Mouse (Mus musculus): Measurements from ENCODE around the gene Atcay. TPM values are rescaled to one million over a fixed set of nuclear protein-coding genes. Genes with fewer than 3 reads are reported as not detected.
A peak's percentile ranks its signal among the peaks of the same experiment; 100 is the strongest.

The Atcay gene
- polyA plus RNA-seq, 1 experiment: 0.60 TPM

DNA sequence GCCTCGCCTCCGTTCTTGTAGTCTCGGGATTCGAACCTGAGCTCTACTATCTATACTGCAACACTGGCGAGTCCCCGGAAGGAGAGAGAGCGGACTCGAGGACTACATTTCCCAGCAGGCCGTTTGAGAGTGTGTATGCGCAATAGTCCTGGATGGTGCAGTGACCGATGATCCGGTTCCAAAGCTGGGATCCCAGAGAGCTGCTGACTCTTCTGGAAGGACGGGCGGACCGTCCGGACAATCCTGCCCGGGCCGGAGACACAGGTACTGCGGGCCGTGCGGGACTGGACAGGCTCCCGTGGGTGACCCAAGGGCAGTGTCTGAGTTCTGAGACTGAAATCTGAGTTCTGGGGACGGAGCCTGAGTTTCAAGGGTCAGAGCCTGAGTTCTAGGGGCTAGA lies 37.4 kb upstream of the Atcay start:
- whole genome bisulfite sequencing: under 1% methylated on average over 23 of the region's 23 CpGs
- peak overlapping the region; percentile 84 for H3K27ac ChIP-seq (ENCODE audit: insufficient read depth, low read depth, low read length)

DNA sequence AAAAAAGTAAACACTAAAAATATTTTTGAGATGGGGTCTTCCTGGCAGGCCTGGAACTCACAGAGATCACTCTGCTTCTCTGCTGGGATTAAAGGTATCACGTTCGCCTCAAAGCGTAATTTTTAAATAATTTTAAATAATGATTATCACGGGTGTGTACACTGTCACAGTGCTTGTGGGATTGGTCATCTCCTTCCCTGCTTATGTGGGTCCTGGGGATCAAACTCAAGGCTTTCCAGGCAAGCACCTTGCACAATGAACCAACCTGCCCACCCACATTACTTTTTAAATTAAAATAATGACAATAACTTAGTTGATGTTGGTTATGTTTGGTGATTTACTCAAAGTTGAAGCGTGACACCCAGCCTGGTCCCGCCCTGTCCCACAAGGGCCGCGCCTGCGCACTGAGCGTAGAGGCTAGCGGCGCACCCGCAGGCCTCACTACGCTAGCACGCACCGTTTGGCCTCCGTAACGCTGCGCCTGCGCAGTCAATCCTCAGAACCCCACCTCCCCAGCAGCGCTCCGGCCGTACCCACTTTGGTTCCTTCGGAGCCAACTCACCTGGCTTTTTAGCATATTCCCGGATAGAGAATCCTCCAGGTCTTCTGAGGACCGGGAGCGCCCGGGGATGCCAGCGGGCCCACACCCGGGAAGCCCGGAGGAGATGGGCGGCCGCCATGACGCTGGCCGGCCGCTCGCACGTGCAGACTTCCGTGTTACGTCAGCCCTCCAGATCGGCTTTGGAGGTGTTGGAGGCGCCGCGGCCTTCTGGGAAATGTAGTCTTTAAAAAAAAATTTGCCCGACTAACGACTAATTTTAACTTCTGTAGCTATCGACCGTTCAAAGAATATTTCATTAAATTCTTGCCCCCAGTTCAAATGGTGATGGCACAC lies 35.8 kb upstream of the Atcay start, which contains the start of the genes Mrpl54 and Apba3:
TSS of gene Mrpl54 (minus strand) at position 724 of the 895 bp plus-strand sequence.
TSS of gene Apba3 (plus strand) at position 750 of the 895 bp plus-strand sequence.
- under 1% methylated on average over 48 of the region's 48 CpGs for WGBS

More for the DNA sequence above, 37.4 kb upstream of the Atcay start:
- peak; percentile 95 for TF ChIP-seq POLR2A (IDR thresholded peaks at IDR 0.05; ENCODE audit: low read depth, low read length)
- TF ChIP-seq CTCF (IDR thresholded peaks at IDR 0.05; ENCODE audit: extremely low read depth, insufficient read length, insufficient replicate concordance, low read depth, low read length): no peak
- Histone ChIP-seq H3K4me1 (ENCODE audit: control insufficient read depth, insufficient read depth, insufficient read length, low read length) (peaks cover 12% of the 10 kb centered on the region), H3K36me3 (ENCODE audit: control insufficient read depth, insufficient read depth, low read length) (peaks cover 28% of the 10 kb centered on the region), H3K4me3 (ENCODE audit: low read depth, low read length) (peak overlapping the region; percentile 89), H3K27me3 (ENCODE audit: control insufficient read depth, insufficient read depth, low read length) (no peaks in the 10 kb centered on the region)

DNA sequence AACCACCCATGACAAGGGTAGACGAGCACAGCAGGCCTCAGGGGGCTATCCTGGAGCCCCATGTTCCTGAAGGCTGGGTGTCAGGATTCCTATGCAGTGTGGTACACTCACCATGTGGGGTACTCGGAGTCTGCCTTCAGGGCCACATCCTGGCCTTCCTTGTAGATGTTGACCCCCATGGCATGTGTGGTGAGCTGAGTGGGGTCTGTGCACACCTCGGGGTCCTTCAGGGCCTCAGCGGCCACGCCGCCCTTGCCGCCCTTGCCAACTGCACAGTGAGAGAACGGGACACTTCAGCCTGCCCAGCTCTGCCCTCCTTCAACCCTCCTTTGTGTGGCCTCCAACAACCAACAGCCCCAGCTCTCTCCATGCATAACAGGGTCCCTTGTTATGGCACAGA lies 34.9 kb upstream of the Atcay start:
- TF ChIP-seq CTCF (IDR thresholded peaks at IDR 0.05; ENCODE audit: extremely low read depth, insufficient read length, insufficient replicate concordance, low read depth, low read length) (no peak), POLR2A (IDR thresholded peaks at IDR 0.05; ENCODE audit: low read depth, low read length) (no peak)
- H3K4me3 ChIP-seq (ENCODE audit: low read depth, low read length): no peak overlapping the region
- H3K36me3 ChIP-seq (ENCODE audit: control insufficient read depth, insufficient read depth, low read length): peaks cover 4% of the 10 kb centered on the region; the same call in 1 of the 2 replicates
- no peak overlapping the region for H3K27ac ChIP-seq (ENCODE audit: insufficient read depth, low read depth, low read length)
- peaks cover 12% of the 10 kb centered on the region for H3K4me1 ChIP-seq (ENCODE audit: control insufficient read depth, insufficient read depth, insufficient read length, low read length)
- H3K27me3 ChIP-seq (ENCODE audit: control insufficient read depth, insufficient read depth, low read length): no peaks in the 10 kb centered on the region
- WGBS: 98% methylated on average over 8 of the region's 8 CpGs

More for the DNA sequence above, 35.8 kb upstream of the Atcay start, which contains the start of the genes Mrpl54 and Apba3:
- peaks cover 12% of the 10 kb centered on the region for H3K4me1 ChIP-seq (ENCODE audit: control insufficient read depth, insufficient read depth, insufficient read length, low read length)
- peak within 1 kb of the TSS; percentile 82 for H3K27ac ChIP-seq (ENCODE audit: insufficient read depth, low read depth, low read length)
- H3K27me3 ChIP-seq (ENCODE audit: control insufficient read depth, insufficient read depth, low read length): no peaks in the 10 kb centered on the region
- peak within 1 kb of the TSS; percentile 75 for H3K4me3 ChIP-seq (ENCODE audit: low read depth, low read length)
- H3K36me3 ChIP-seq (ENCODE audit: control insufficient read depth, insufficient read depth, low read length): peaks cover 12% of the 10 kb centered on the region
- TF ChIP-seq POLR2A (IDR thresholded peaks at IDR 0.05; ENCODE audit: low read depth, low read length) (peak; percentile 30), CTCF (IDR thresholded peaks at IDR 0.05; ENCODE audit: extremely low read depth, insufficient read length, insufficient replicate concordance, low read depth, low read length) (no peak)

DNA sequence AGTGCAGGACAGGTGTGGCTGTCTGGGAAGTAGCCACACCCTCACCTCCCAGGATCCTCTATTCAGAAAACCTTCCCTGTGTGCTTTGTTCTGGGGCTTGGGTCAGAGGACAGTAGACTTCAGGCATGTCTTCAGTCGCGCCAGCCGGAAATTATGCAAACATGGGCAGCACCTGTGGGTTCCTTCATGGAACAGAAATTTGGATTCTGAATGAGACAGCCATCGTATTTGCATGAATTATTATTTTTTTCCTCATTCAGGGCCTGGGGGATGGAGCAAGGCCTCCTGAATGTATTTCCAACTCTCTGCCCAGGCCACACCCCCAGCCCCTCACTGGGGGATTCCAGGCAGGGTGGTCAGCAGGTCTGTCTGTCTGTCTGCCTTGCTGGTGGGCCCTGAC lies 30.4 kb upstream of the Atcay start:
- H3K36me3 ChIP-seq (ENCODE audit: control insufficient read depth, insufficient read depth, low read length): peaks cover 4% of the 10 kb centered on the region; the same call in 1 of the 2 replicates
- no peak overlapping the region for H3K27ac ChIP-seq (ENCODE audit: insufficient read depth, low read depth, low read length)
- 90% methylated on average over 4 of the region's 4 CpGs for WGBS
- TF ChIP-seq CTCF (IDR thresholded peaks at IDR 0.05; ENCODE audit: extremely low read depth, insufficient read length, insufficient replicate concordance, low read depth, low read length): no peak
- no peak for TF ChIP-seq POLR2A (IDR thresholded peaks at IDR 0.05; ENCODE audit: low read depth, low read length)
- peaks cover 7% of the 10 kb centered on the region for H3K27me3 ChIP-seq (ENCODE audit: control insufficient read depth, insufficient read depth, low read length)
- no peak overlapping the region for H3K4me3 ChIP-seq (ENCODE audit: low read depth, low read length)
- peaks cover 4% of the 10 kb centered on the region; the same call in 1 of the 2 replicates for H3K4me1 ChIP-seq (ENCODE audit: control insufficient read depth, insufficient read depth, insufficient read length, low read length)

DNA sequence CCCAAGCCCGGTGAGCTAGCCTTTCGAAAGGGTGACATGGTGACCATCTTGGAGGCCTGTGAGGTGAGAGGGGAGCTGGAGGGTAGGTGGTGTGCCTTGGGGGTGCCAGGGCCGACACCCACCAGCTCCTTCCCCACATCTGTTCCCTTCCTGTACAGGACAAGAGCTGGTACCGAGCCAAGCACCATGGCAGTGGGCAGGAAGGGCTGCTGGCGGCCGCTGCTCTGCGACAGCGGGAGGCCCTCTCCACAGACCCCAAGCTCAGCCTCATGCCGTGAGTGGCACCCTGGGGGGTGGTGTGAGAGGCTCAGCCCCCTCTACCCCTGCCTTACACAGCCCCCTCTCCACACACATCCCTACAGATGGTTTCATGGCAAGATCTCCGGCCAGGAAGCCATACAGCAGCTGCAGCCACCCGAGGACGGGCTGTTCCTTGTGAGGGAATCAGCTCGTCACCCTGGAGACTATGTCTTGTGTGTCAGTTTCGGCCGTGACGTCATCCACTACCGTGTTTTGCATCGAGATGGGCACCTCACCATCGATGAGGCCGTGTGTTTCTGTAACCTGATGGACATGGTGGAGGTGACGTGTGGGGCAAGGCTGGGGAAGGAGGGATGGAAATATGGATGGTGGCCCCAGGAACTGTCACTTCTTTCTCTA lies 28.7 kb upstream of the Atcay start:
- 46% methylated on average over 21 of the region's 21 CpGs for WGBS
- peaks cover 2% of the 10 kb centered on the region; the same call in 1 of the 2 replicates for H3K4me1 ChIP-seq (ENCODE audit: control insufficient read depth, insufficient read depth, insufficient read length, low read length)
- H3K27ac ChIP-seq (ENCODE audit: insufficient read depth, low read depth, low read length): no peak overlapping the region
- TF ChIP-seq CTCF (IDR thresholded peaks at IDR 0.05; ENCODE audit: extremely low read depth, insufficient read length, insufficient replicate concordance, low read depth, low read length): no peak
- peaks cover 7% of the 10 kb centered on the region for H3K27me3 ChIP-seq (ENCODE audit: control insufficient read depth, insufficient read depth, low read length)
- H3K4me3 ChIP-seq (ENCODE audit: low read depth, low read length): no peak overlapping the region
- H3K36me3 ChIP-seq (ENCODE audit: control insufficient read depth, insufficient read depth, low read length): peaks cover 3% of the 10 kb centered on the region; the same call in 1 of the 2 replicates

DNA sequence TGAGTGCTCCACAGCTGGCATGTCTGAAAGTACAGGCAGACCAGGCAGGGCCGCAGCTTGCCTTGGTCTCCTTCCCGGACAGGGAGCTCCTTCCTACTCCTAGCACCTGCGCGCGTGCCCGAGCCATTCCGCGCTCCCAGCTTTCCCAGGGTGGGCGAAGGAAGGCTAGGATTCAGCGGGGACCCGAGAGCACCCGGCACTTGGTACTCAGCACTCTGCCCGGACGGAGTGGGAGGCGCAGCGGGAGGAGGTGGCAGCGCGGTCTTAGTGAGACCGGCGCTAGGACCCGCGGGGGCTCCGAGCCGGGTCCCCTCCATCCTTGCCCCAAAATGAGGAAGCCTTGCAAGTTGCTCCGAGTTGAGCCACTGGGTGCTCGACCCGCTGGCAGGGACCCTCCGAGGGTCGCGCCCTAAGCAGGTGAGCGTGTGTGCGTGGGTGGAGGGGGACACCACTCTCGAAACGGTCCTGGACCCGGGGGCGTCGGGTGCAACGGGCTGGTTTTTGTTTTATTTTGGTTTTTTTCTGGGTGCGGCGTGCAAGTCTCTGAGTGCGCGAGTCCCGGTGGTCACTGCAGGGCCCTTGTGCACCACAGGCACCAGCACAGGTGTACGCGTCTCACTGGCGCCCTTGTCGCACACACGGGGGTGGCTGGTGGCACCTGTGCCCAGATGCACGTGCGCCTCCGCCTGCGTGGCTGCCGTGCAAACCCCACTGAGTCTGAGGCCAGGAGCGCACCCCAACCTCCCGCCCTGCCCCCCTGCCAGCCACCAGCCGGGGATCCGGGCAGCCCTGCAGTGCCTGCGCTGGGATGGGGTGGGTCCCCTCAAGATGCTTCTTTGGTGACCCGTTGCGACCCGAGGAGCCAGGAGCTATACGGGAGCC lies 26.8 kb upstream of the Atcay start:
- WGBS: 1% methylated on average over 62 of the region's 62 CpGs
- Histone ChIP-seq H3K36me3 (ENCODE audit: control insufficient read depth, insufficient read depth, low read length) (no peaks in the 10 kb centered on the region), H3K27ac (ENCODE audit: insufficient read depth, low read depth, low read length) (no peak overlapping the region), H3K27me3 (ENCODE audit: control insufficient read depth, insufficient read depth, low read length) (peaks cover 18% of the 10 kb centered on the region), H3K4me1 (ENCODE audit: control insufficient read depth, insufficient read depth, insufficient read length, low read length) (peaks cover 2% of the 10 kb centered on the region; the same call in 1 of the 2 replicates), H3K4me3 (ENCODE audit: low read depth, low read length) (peak overlapping the region; percentile 52)
- 0 out of 2 replicates have a peak, but pooled peaks have one; percentile 24 for TF ChIP-seq POLR2A (IDR thresholded peaks at IDR 0.05; ENCODE audit: low read depth, low read length)
- TF ChIP-seq CTCF (IDR thresholded peaks at IDR 0.05; ENCODE audit: extremely low read depth, insufficient read length, insufficient replicate concordance, low read depth, low read length): no peak

Measured in small intestine, adult 2 months (tissue).